Mouse (Mus musculus) layer of hippocampus, adult 9-10 months (tissue): ENCODE results near the gene Pcp2.

ENCODE experiments used
- DNase-seq: peaks from one replicate; pipeline ENCODE4 v3.0.0; 2022; ENCODE audit warnings: low spot score

Pcp2 gene

GRCm38 (mm10) chr8:3625445-3625844 is at the start of gene Pcp2:
Gene Pcp2 (minus strand): TSS chr8:3625545.
- no peak for DNase-seq

- no peak for DNase-seq
Measured at GRCm38 (mm10) chr8:3674671-3675070, 49.3 kb upstream of the Pcp2 start.

DNA sequence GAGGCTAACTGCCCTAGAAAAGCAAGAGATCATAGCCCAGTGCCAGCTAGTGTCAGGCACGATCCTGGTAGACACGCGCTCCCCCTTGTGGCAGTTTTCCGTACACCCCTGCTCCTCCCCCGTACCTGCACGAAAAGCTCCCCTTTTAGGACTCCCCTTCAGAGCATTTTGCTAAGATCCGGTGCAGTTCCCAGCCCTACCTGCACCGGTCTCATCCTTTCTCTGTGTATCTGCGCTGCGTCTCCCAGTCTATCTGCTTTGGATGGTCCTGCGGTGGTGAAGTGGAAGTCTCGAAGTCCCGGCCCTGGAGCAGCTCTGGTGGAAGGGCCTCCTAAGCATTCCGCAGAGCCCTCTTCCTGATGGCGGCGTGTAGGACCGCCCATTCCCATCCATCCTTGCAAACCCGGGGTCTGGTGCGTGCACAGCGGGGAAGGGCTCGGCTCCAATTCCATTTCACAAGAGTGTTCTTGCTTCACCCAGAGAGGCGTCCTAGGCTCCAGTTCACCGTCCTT is 46.7 kb upstream of the Pcp2 start, which contains the start of gene Fcor:
TSS of gene Fcor (minus strand) at position 383 of the 512 bp plus-strand sequence.
- peak; percentile 86 for DNase-seq

DNA sequence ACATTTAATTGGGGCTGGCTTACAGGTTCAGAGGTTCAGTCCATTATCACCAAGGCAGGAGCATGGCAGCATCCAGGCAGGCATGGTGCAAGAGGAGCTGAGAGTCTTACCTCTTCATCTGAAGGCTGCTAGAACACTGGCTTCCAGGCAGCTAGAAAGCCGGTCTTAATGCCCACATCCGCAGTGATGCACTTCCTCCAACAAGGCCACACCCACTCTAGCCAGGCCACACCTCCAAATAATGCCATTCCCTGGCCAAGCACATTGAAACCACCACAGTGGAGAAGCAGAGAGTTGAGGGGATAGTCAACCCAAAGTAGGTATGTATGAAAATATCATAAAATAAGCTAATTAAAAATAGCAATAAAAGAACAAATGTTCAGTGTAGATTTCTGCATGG is 45.0 kb upstream of the Pcp2 start:
- DNase-seq, result no peak

- DNase-seq, result no peak
Measured at GRCm38 (mm10) chr8:3665507-3665906, 40.2 kb upstream of the Pcp2 start, which contains the start of gene Mcemp1. Gene Mcemp1 (plus strand): TSS chr8:3665754.

- no peak for DNase-seq
Measured at GRCm38 (mm10) chr8:3664405-3664804, 39.1 kb upstream of the Pcp2 start.

GRCm38 (mm10) chr8:3660889-3661288 is 35.5 kb upstream of the Pcp2 start:
- no peak for DNase-seq

DNA sequence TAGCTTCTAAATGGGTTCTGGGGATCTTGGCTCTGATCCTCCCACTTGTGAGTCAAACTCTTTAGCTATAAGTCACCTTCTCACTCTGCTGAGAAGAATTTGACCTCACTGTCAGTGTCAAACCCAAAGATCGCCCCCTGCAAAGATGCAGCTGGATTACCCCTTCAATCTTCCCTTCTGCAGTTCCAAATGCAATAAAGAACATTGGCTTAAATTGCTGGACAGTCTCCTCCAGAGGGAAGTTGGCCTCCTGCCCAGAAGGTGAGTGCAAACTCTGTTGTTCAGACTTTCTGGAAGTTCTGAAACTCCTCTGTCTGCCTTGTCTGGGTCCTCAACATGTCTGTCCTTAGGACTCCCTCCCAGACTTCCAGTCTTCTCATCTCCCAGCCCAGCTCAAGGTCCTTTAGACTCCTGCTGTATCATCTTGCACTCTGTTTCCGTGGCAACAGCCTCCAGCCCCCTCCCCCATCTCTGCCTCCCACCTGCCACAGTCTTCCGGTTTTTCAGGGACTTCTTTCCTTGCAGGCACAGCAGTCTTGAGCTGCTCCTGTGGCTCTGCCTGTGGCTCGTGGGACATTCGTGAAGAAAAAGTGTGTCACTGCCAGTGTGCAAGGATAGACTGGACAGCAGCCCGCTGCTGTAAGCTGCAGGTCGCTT is 31.5 kb upstream of the Pcp2 start:
- no peak for DNase-seq

- no peak for DNase-seq
Measured at GRCm38 (mm10) chr8:3655526-3655925, 30.2 kb upstream of the Pcp2 start, which contains the start of gene Retn. Gene Retn (plus strand): TSS chr8:3655770.

DNA sequence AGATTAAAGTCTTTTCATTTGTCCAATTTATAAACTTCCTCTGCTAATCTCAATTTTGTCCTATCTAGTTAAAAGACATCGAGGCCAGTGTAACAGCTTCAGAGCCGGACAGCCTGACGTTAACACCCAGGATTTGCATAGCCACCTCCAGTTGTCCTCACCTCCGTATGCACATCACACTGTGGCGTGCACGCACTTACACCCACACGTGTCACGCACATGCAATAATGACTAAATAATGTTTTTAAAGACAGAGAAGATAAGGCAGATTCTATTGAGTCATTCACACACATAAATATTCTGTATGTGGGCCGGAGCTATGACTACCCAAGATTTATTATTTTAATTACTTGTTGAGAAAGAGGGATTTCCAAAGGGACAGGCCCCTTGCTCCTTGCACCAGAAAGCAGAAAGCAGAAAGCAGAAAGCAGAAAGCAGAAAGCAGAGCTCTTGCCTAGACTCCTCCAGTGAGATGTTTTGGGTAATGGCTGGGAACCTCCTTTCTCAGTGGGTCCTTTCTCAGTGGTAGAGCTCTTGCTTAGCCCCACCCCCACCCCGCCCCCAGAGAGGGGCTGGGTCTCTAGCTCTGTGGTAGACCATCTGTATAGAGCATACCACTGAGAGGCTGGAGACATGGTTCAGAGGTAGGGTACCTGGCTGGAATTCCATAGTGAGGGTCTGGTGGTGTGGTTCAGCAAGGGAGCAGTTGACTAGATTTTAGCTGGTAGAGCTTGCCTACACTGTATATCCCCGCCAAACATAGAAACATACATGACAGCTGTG is 29.6 kb upstream of the Pcp2 start:
- no peak for DNase-seq

- DNase-seq, result no peak
Measured at GRCm38 (mm10) chr8:3652845-3653244, 27.5 kb upstream of the Pcp2 start.

DNA sequence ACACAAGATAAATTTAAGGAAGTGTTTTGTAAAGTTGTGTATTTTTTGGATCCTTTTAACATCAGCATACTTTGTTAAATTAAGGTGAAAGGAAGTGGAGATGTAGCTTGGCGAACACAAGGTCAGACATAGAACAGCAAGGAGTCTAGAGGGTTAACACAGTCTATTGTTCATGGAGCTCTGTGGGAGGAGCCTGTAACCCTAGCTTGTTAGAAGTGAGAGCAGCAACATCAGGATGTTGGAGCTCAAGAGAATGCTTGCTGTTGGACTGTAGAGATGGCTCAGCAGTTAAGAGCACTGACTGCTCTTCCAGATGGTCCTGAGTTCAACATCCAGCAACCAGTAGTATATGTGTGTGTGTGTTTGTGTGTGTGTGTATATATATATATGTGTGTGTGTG is 23.6 kb upstream of the Pcp2 start:
- no peak for DNase-seq

DNA sequence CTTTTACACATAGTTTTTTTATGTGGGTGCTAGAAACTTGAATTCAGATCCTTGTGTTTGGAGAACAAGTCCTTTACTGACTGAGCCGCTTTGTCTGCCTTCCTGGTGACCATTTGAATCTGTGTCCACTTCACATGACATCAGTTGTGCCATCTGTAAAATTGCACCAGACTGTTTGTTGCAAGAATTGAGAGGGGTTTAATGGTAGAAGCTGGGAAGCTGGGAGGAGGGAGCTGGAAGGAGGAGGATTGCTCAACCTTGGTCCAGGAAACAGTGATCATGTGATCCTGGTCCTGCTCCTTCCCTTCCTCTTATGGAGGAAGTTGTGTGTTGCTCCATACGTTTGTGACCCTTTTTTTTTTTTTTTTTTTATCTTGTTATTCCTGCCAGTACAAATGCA is 22.9 kb upstream of the Pcp2 start:
- no peak for DNase-seq

DNA sequence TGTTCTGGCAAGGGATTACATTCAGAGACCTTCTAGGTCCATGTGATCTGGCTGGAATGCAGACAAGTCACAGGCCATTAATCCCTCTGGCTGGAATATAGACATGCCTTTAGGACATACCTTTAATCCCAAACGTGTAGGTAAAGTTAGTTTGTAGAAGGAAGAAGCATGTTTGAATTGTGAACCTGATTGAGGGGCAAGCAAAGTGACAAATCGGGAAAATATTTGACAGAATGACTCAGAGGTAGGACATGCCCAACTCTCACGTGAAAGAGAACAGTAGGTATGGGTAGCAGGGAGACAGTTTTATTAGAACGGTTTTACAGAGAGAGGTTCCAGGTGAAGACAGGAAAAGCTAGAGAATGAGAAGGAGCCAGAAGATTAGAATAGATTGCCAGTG is 22.2 kb upstream of the Pcp2 start:
- no peak for DNase-seq

GRCm38 (mm10) chr8:3646824-3647531 is 21.6 kb upstream of the Pcp2 start:
- no peak for DNase-seq

DNA sequence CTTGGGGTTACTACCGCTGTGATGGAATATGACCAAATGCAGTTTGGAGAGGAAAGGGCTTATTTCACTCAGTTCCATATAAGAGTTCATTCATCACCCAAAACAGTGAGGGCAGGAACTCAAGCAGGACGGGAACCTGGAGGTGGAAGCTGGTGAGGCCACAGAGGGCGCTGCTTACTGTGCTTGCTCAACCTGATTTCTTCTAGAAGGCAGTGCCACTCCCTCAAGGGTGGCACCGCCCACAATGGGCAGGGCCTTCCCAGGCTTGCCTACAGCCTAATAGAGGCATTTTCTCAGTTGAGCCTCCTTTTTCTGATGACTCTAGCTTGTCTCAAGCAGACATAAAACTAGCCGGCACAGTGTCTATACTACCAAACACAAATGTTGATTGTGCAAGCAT is 20.5 kb upstream of the Pcp2 start:
- DNase-seq, result no peak

- no peak for DNase-seq
Measured at GRCm38 (mm10) chr8:3631478-3631875, 6.1 kb upstream of the Pcp2 start.

GRCm38 (mm10) chr8:3630647-3631477 is 5.5 kb upstream of the Pcp2 start, which contains the start of gene Stxbp2:
Gene Stxbp2 (plus strand): TSS chr8:3630955.
- no peak for DNase-seq

DNA sequence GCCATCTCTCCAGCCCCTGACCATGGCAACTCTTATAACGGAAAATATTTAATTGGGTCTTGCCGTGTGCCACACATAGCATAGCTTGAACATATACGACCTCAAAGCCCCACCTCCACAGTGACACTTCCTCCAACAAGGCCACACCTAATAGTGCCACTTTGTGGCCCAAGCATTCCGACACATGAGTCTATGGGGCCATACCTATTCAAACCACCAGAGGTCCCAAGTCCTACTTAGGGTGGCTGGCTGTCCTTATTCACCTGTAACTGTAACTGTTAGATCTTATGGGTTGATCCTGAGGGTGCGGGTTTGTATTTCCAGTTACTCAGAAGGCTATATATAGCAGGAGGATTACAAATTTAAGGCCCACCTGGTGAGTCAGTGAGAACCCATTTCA is 2.7 kb upstream of the Pcp2 start:
- DNase-seq, result no peak

DNA sequence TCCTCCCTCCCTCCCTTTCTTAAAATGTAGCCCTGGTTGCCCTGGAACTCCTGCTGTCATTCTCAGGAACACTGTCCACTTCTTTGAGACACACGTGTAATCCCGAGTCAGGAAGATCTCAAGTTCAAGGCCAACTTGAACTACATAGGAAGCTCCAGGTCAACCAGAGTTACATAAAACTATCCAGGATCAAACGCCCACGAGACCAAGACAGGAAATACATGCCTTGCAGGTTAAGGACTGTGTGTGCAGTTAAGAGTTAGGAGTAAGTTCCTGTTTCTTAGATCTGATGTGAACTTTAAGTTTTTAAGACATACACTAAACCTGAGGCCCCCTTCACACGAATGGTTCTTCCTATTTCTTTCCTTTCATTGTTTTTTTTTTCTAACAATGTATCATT is 1.6 kb upstream of the Pcp2 start:
- DNase-seq, result no peak

DNA sequence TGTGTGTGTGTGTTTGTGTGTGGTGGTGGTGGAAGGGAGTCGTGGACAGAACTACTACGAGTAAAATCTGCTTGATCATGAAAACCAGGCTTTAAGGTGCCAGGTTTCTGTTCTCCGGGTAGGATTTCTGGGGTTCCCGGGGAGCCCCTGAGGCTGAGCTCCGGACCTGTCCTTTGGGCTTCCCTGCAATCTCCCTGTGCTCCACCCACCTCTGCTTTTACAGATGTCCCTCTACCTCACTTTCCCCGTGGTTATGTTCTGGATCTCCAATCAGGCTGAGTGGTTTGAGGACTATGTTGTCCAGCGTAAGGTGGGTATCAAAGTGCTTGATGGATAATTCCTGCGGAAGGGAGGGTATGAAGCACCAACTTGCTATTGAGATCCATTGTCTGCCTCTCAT is 3.2 kb downstream of the Pcp2 start:
- DNase-seq, result no peak
